Mouse (Mus musculus): ENCODE results near the gene Adap1.

- TF ChIP-seq POLR2A (IDR thresholded peaks at IDR 0.05; ENCODE audit: low read depth, low read length) (no peak), CTCF (IDR thresholded peaks at IDR 0.05; ENCODE audit: extremely low read depth, insufficient read depth, insufficient read length, insufficient replicate concordance) (no peak)
Observed at GRCm38 (mm10) chr5:139314941-139315642, 10.3 kb downstream of the Adap1 start.
